Mouse (Mus musculus): ENCODE measurements around the gene Gripap1.
"Not testable (repeated sequence)": the region's sequence is repeated elsewhere in the genome, so short reads cannot be mapped to it uniquely, and the experiment has no call there.

Gripap1 gene

DNA sequence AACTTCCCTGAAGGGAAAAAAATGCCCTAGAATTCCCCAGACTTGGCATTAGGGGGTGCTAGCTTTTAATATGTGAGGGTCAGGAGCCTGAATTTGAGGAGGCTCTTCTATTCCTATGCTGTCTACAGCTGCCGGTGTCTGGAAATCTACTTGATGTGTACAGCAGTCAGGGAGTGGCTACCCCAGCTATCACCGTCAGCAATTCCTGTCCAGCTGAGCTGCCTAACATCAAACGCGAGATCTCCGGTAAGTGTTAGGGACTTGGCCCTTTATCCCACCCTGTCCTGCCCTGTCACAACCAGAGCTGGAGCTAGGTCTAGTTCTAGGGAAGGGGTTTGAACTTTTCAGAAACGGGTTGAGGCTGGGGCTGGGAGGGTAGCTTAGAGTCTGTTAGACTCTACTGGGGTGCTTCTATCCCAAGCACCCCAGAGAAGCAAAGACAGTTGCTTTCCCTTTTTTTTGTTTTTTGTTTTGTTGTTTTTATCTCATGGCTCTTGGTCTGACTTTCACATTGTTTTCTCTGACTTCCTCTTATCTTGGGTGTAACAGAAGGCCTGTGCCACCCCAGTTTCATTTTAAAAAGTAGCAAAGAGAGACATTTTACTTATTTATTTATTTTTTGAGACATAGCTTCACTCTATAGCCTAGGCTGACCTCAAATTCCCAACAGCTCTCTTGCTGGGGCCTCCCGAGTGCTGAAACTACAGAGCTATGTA is 20.1 kb upstream of the Gripap1 start:
- 0 out of 2 replicates have a peak, but pooled peaks cover 4% of the 10 kb centered on the region for H3K36me3 ChIP-seq (ENCODE audit: control insufficient read depth, insufficient read depth, low read length, poor library complexity, severe bottlenecking)
- no peaks in the 10 kb centered on the region for H3K27me3 ChIP-seq (ENCODE audit: control insufficient read depth, insufficient read depth, low read length, poor library complexity, severe bottlenecking)
- no peak for DNase-seq (ENCODE audit: low read depth, low spot score)

DNA sequence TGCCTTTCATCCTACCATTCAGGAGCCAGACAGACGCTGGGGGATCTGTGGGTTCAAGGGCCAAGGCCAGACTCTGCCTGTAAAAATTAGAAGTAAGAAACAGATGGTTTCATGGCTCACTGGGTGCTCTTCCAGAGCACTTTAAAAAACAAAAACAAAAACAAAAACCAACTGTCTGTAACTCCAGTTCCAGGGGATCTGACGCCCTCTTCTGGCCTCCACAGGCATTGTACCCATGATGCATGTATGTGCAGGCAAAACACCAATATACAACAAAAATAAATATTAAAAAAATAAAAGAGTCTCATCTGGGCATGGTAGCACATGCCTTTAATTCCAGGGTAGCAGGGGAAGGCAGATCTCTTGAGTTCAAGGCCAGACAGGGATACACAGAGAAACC is 16.8 kb upstream of the Gripap1 start:
- no peaks in the 10 kb centered on the region for H3K27me3 ChIP-seq (ENCODE audit: control insufficient read depth, insufficient read depth, low read length, poor library complexity, severe bottlenecking)
- peak; percentile 24 for DNase-seq (ENCODE audit: low read depth, low spot score)
- 0 out of 2 replicates have a peak, but pooled peaks cover 4% of the 10 kb centered on the region for H3K36me3 ChIP-seq (ENCODE audit: control insufficient read depth, insufficient read depth, low read length, poor library complexity, severe bottlenecking)

DNA sequence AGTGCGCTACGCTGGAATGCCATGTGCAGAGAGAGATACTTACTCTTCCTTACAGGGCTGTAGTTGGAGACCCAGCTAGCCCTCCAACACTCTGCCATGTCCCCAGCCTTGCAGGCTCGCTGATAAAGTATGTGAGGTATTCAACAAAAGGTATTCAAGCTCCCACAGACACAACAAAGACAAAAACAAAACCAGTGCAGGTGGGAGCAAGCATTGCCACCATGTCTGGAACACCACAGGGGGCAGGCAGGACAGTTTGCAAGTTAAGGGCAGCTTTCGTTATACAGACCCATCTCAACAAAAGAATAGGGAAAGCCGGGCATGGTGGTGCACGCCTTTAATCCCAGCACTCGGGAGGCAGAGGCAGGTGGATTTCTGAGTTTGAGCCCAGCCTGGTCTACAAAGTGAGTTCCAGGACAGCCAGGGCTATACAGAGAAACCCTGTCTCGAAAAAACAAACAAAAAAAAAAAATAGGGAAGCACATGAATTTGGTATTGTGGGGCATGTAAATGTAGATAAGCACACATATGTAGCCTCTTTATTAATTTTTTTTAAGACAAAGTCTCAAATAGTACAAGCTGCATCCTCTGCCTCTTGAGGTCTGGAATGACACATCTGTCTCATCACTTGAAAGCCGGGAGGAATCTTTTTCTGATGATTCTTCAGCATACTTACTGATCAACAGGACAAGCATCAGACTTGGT is 13.9 kb upstream of the Gripap1 start:
- Histone ChIP-seq H3K36me3 (ENCODE audit: control insufficient read depth, insufficient read depth, low read length, poor library complexity, severe bottlenecking) (0 out of 2 replicates have a peak, but pooled peaks cover 4% of the 10 kb centered on the region), H3K27me3 (ENCODE audit: control insufficient read depth, insufficient read depth, low read length, poor library complexity, severe bottlenecking) (no peaks in the 10 kb centered on the region)
- no peak for DNase-seq (ENCODE audit: low read depth, low spot score)

DNA sequence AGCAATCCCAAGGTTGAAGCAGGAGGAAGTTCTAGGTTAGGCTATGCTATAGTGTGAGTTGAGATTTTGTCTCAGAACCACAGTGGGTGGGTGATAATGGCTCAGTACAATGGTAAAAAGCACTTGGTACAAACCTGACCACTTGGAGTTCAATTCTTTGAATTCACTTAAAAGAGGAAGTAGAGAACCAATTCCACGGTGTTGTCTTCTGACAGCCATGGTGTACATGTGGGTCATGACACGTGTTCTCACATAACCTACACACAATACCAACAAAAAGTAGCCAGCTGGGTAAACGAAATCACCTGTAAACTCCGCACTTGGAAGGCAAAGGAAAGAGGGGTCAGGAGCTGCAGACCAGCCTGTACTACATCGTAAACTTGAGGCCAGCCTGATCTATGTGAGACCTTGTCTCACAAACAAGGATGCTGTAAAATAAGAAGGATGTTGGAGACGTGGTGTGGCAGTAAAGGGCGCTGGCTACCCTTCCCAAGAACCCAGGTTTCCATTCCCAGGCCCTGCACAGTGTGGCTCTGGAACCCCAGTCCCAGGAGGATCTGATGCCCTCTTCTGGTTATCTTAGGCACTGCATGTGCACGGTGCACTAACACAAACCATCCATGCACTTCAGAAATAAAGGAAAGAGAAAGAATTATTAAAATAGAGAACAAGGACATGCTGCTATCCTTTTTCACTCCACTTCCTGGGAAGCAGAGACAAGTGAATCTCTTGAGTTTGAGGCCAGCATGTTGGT is 13.1 kb upstream of the Gripap1 start:
- H3K27me3 ChIP-seq (ENCODE audit: control insufficient read depth, insufficient read depth, low read length, poor library complexity, severe bottlenecking): no peaks in the 10 kb centered on the region
- H3K36me3 ChIP-seq (ENCODE audit: control insufficient read depth, insufficient read depth, low read length, poor library complexity, severe bottlenecking): 0 out of 2 replicates have a peak, but pooled peaks cover 4% of the 10 kb centered on the region
- peak; percentile 55 for DNase-seq (ENCODE audit: low read depth, low spot score)

DNA sequence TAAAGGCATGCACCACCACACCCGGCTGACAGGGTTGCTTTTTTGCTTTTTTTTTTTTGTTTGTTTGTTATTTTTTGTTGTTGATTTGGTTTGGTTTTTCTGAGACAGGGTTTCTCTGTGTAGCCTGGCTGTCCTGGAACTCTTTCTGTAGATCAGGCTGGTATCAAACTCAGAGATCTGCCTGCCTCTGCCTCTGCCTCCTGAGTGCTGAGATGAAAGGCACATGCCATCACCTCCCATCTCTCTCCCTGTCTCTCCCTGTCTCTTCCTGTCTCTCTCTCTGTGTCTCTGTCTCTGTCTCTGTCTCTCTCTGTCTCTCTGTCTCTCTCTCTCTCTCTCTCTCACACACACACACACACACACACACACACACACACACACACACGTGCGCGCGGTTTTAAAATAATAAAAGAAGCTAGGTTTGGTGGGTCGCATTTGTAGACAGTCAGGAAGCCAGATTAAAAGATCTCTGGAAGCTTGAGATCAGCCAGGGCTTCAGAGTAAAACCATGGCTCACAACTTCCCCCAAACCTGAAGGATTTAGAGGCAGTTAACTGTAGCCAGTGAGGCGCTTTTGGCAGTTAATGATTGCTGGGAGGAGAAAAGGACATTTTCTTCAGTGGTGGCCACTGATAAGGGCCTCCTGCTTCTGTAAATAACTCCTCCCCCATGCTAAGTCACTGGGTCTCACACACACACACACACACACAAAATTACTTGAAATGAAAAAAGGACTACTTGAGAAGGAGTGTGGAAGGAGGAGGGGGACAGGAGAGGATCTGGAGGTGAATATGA is 10.9 kb upstream of the Gripap1 start:
- Histone ChIP-seq H3K36me3 (ENCODE audit: control insufficient read depth, insufficient read depth, low read length, poor library complexity, severe bottlenecking) (no peaks in the 10 kb centered on the region), H3K27me3 (ENCODE audit: control insufficient read depth, insufficient read depth, low read length, poor library complexity, severe bottlenecking) (no peaks in the 10 kb centered on the region)
- DNase-seq (ENCODE audit: low read depth, low spot score): no peak

DNA sequence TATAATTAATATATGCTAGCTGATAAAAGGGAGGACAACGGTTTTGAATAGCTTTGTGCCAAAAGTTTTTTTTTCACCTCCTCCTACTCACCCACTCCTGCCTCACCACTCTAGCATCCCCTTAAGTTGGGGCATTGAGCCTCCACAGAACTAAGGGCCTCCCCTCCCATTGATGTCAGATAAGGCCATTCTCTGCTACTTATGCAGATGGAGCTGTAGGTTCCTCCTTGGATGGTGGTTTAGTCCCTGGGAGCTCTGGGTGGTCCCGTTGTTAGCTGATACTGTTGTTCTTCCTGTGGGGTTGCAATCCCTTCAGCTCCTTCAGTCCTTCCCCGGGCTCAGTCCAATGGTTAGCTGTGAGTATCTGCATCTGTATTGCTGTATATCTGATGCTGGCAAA is 10.3 kb upstream of the Gripap1 start:
- H3K36me3 ChIP-seq (ENCODE audit: control insufficient read depth, insufficient read depth, low read length, poor library complexity, severe bottlenecking): no peaks in the 10 kb centered on the region
- DNase-seq (ENCODE audit: low read depth, low spot score): no peak
- H3K27me3 ChIP-seq (ENCODE audit: control insufficient read depth, insufficient read depth, low read length, poor library complexity, severe bottlenecking): no peaks in the 10 kb centered on the region

DNA sequence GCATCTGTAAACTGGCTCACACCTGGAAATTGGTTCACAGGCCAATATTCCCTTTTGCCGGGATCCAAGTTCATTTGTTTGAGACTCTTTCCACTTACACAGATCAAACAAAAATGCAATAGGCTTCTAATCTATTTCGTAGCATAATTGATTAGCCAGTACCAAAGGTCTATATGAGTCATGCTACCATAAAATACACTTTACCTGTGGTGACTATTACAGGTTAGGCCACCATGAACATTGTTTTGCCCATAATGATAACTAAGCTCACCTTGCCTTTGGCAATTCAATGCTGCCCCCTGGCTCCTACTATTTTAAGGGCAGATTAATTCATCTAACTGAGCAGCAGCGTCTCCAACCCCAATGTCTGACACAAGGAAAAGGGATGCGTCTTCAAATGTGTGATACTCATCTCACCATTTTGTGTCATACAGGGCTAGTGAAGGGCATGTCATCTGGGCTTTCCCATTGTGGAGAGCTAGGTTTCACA is 6.9 kb upstream of the Gripap1 start:
- DNase-seq (ENCODE audit: low read depth, low spot score): no peak
- H3K27me3 ChIP-seq (ENCODE audit: control insufficient read depth, insufficient read depth, low read length, poor library complexity, severe bottlenecking): no peaks in the 10 kb centered on the region
- no peaks in the 10 kb centered on the region for H3K36me3 ChIP-seq (ENCODE audit: control insufficient read depth, insufficient read depth, low read length, poor library complexity, severe bottlenecking)

DNA sequence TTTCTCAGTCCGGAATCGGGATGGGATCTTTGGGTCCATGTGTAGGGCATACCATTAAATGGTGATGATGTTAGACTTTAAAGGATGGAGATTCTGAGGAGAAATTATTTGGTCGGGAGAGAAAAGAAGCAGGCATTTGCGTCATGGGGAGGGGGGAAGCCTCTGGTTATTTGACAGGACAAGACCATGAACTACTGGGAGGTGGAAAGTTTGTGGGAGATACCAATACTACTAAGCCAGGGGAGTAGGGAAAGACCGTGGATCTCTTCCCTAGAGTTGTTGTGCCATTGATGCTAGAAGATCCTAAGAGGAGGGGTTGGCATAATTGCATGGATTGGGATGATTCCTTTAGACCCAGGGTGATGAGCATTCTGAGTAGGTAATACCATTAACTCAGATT is 744 bp downstream of the Gripap1 start:
- Histone ChIP-seq H3K36me3 (ENCODE audit: control insufficient read depth, insufficient read depth, low read length, poor library complexity, severe bottlenecking) (no peaks in the 10 kb centered on the region; the same call in 1 of the 2 replicates), H3K27me3 (ENCODE audit: control insufficient read depth, insufficient read depth, low read length, poor library complexity, severe bottlenecking) (no peaks in the 10 kb centered on the region)
- no peak for DNase-seq (ENCODE audit: low read depth, low spot score)

DNA sequence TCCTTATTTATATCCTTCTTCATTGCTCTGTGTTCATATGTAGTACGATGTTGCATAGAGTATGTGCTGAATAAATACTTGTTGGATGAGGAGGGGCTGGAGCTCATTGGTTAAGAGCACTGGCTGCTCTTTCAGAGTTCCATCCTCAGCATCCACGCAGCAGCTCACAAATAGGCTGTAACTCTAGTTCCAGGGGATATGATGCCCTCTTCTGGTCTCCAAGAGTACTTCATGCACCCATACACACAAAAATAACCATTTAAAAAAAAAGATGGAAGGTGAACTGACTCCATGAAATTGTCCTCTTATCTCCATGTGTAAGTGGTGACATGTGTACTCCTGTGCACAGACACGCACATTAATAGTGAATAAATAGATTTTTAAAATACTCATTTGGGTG is 3.8 kb downstream of the Gripap1 start:
- H3K27me3 ChIP-seq (ENCODE audit: control insufficient read depth, insufficient read depth, low read length, poor library complexity, severe bottlenecking): no peaks in the 10 kb centered on the region
- peak; percentile 62 for DNase-seq (ENCODE audit: low read depth, low spot score)
- H3K36me3 ChIP-seq (ENCODE audit: control insufficient read depth, insufficient read depth, low read length, poor library complexity, severe bottlenecking): no peaks in the 10 kb centered on the region; the same call in 1 of the 2 replicates

DNA sequence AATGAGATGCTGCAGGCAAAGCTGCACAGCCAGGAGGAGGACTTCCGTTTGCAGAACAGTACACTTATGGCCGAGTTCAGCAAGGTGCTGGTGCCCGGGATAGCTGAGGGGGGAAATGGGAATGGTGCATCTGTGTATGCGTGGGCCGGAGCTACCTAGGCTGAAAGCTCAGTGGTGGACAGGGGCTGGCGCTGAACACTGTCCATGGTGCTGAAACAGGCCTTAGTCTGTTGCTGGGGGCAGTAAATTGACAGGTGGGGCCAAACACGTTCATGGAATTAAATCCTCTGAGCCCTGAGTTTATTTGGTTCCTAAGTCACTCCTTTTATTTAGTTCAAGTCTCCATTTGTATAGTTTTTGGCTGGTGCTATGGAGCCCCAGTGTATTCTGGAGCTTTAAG is 5.5 kb downstream of the Gripap1 start:
- Histone ChIP-seq H3K27me3 (ENCODE audit: control insufficient read depth, insufficient read depth, low read length, poor library complexity, severe bottlenecking) (no peaks in the 10 kb centered on the region), H3K36me3 (ENCODE audit: control insufficient read depth, insufficient read depth, low read length, poor library complexity, severe bottlenecking) (peaks cover 4% of the 10 kb centered on the region; the same call in 1 of the 2 replicates)
- DNase-seq (ENCODE audit: low read depth, low spot score): peak; percentile 41

DNA sequence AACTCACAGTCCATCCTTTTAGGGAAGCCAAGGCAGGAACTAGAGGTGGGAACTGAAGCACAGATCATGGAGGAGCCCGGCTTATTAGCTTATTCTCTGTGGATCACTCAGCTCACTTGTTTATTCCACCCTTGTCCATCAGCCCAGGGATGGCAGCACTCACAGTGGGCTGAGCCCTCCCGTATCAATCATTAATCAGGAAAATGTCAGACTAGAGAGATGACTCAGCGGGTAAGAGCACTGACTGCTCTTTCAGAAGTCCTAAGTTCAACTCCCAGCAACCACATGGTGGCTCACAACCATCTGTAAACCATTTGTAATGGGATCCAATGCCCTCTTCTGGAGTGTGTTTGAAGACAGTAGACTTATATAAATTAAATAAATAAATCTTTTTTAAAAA is 7.8 kb downstream of the Gripap1 start:
- DNase-seq (ENCODE audit: low read depth, low spot score): no peak
- peaks cover 4% of the 10 kb centered on the region; the same call in 1 of the 2 replicates for H3K36me3 ChIP-seq (ENCODE audit: control insufficient read depth, insufficient read depth, low read length, poor library complexity, severe bottlenecking)
- H3K27me3 ChIP-seq (ENCODE audit: control insufficient read depth, insufficient read depth, low read length, poor library complexity, severe bottlenecking): no peaks in the 10 kb centered on the region

DNA sequence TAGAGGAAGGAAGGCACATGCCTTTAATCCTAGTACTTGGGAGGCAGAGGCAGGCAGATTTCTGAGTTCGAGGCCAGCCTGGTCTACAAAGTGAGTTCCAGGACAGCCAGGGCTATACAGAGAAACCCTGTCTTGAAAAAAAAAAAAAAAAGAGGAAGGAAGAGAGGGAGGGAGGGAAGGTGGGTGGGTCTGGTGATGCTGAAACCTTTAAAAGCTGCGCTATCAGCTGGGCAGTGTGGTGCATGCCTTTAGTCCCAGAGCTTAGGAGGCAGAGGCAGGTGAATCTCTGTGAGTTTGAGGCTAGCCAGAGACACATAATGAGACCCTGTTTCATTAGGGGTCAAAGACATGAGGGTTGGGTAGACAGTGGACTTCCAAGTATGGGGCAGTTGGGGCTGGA is 12.6 kb downstream of the Gripap1 start:
- not testable (repeated sequence) for H3K27me3 ChIP-seq (ENCODE audit: control insufficient read depth, insufficient read depth, low read length, poor library complexity, severe bottlenecking); H3K36me3 ChIP-seq (ENCODE audit: control insufficient read depth, insufficient read depth, low read length, poor library complexity, severe bottlenecking)
- peak; percentile 41 for DNase-seq (ENCODE audit: low read depth, low spot score)

DNA sequence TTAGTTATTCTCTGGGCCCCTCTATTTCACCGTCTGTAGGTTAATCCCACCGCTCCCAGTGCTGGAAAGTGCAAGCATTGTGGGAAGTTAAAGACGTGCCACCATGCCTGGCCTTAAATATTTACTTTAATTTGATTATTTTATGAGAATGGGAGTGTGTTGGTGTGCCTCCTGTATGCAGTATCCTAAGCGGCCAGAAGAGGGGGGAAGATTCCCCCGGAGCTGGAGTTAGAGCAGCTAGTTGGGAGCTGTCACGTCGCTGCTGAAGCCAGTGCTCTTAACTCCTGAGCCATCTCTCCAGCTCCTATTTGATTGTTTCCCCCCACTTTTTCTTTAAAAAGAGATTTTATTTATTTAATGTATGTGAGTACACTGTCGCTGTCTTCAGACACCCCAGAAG is 25.5 kb downstream of the Gripap1 start:
- H3K27me3 ChIP-seq (ENCODE audit: control insufficient read depth, insufficient read depth, low read length, poor library complexity, severe bottlenecking); H3K36me3 ChIP-seq (ENCODE audit: control insufficient read depth, insufficient read depth, low read length, poor library complexity, severe bottlenecking): not testable (repeated sequence)
- DNase-seq (ENCODE audit: low read depth, low spot score): peak; percentile 41
